Mouse (Mus musculus) spleen, adult 12 weeks (tissue): Measurements from ENCODE around the gene H2al1b.
"Not testable (repeated sequence)": the region's sequence is repeated elsewhere in the genome, so short reads cannot be mapped to it uniquely, and the experiment has no call there.

Experiments used
- DNase-seq: peaks from one replicate; pipeline ENCODE4 v3.0.0; 2022; ENCODE audit warnings: low spot score

Gene H2al1b

DNA sequence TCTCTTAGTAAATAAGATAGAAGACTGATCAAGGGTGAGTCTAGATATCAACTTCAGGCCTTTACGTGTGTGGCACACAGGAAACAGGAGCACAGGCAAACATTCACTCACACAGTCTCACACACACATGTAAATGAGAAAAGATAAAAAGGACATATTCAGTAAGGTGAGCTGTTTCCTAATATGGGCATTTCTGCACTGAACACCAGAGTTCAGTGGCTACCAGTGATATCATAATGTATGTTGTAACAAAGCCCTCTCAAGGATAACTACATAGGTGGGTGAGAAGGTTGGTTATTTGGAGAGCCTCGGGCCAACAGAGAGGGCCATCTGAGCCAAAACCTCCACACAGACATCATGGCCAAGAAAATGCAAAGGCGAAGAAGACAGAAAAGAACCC is at the start of gene H2al1b:
Gene H2al1b, plus strand, starts transcription at position 301 of the 400 bp plus-strand sequence.
- DNase-seq: not testable (repeated sequence)

DNA sequence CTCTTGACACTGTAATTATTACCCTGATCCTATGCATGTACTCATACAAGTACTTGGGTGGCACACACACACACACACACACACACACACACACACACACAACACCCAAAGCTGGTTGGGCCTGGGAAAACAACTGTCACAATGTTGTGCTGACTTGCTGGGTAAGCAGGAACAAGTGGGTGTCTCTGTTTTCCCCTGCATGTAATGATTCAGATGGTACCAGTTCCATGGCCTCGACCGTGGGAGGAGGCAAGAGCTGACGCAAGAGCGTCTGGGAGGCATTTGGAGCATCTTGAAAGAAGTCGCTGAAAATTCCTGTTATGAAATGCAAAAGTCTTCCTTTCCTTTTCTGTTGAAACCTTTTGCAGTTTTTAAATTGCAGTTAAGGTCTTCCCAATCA is 48.2 kb upstream of the H2al1b start:
- no peak for DNase-seq

- DNase-seq: no peak
Measured at GRCm38 (mm10) chrX:11254521-11255207, 47.6 kb upstream of the H2al1b start.

GRCm38 (mm10) chrX:11255564-11256360 is 46.5 kb upstream of the H2al1b start:
- no peak for DNase-seq

- no peak for DNase-seq
Measured at GRCm38 (mm10) chrX:11264918-11265317, 37.3 kb upstream of the H2al1b start.

DNA sequence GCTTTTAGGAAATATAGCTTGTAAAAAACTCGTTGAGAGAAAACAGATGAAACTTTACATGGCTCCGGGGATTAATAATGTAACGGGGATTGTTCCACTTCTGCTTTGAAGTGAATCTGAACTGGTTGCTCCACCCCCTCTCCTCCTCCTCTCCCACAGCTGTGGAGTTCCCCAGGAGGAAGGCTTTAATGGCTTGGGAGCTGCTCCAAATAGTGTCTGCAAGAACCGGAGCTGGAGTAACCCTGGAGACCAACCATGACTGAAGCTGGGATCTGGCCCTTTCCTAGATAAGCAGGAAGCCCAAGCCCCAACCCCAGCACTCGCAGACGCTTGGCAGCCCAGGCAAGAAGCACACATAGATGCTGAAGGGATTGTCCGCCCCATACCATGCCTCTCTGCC is 34.4 kb upstream of the H2al1b start:
- no peak for DNase-seq

GRCm38 (mm10) chrX:11269074-11269473 is 33.2 kb upstream of the H2al1b start:
- DNase-seq: no peak

DNA sequence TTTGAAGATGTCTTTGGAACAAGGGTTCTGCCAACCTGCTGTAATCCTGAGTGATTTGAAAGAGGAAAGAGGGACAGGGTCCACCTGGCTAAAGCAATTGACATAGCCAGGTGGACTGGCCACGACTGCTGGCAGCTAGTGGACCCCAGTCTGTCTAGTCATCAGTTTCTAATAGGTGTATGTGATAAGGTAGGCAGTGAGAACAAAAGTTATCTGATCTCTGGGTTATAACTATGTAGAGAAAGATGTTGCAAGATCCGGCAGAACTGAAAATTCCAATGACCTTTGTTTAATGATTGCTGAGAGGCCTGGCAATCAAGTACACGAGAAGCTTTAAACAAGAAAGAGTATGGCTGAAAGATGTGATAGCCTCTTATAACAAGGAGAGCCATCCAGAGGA is 29.0 kb upstream of the H2al1b start:
- no peak for DNase-seq

- no peak for DNase-seq
Measured at GRCm38 (mm10) chrX:11277083-11277482, 25.1 kb upstream of the H2al1b start.

DNA sequence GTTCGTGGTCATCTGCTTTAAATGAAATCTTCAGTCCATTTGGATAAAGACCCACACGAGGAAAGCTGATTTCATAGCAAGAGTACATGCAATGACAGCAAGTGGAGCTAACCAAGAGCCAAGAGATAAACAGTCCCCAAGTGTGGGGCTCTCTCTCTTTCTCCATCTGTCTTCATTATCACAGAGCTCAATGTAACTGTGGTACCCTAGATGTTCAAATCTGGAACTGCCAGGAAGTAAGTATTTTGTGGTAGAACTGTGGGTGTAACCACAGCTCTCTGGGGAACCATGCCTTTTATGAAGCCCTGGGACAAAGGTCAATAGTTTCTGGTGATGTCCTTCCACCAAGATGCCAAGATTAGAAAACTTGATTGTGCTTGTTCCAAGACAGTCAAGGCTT is 21.5 kb upstream of the H2al1b start:
- no peak for DNase-seq

DNA sequence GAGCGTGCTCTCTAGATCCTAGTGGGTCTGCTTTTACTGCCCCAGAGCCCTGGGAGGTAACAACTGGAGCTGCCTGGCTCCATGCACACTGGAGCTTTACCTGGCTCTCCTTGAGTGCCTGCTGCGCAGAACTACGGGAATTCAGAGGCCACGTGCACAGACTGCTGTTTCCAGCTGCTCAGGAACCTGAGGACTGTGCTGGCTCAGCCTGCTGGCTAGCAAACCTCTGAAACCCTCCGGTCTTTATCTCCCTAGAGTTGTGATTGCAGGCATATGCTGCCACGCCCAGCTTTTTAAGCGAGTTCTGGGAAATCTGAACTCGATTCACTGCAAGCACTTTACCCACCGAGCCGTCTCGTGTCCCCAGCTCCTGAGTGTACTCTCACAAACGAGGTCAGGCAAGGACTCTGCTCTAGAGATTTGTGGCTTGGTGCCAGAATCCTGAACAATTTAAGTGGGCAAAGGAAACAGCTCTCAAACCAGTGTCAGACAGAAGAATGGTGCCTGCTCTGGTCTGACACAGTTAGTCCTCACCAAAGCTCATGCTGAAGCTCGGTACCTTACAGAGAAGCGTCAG is 13.8 kb upstream of the H2al1b start:
- no peak for DNase-seq

- no peak for DNase-seq
Measured at GRCm38 (mm10) chrX:11289244-11289643, 13.0 kb upstream of the H2al1b start.

- DNase-seq: not testable (repeated sequence)
Measured at GRCm38 (mm10) chrX:11298957-11299356, 3.3 kb upstream of the H2al1b start, which contains the start of gene H2al1a. TSS of gene H2al1a (plus strand) at chrX:11299257.

DNA sequence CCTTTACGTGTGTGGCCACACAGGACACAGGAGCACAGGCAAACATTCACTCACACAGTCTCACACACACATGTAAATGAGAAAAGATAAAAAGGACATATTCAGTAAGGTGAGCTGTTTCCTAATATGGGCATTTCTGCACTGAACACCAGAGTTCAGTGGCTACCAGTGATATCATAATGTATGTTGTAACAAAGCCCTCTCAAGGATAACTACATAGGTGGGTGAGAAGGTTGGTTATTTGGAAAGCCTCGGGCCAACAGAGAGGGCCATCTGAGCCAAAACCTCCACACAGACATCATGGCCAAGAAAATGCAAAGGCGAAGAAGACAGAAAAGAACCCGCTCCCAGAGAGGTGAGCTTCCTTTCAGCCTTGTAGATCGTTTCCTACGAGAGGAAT is 3.1 kb downstream of the H2al1b start, which contains the start of gene H2al1c:
Gene H2al1c, plus strand, starts transcription at position 301 of the 400 bp plus-strand sequence.
- DNase-seq: not testable (repeated sequence)

- not testable (repeated sequence) for DNase-seq
Measured at GRCm38 (mm10) chrX:11308524-11308923, 6.3 kb downstream of the H2al1b start, which contains the start of gene H2al1d. TSS of gene H2al1d (plus strand) at chrX:11308824.

DNA sequence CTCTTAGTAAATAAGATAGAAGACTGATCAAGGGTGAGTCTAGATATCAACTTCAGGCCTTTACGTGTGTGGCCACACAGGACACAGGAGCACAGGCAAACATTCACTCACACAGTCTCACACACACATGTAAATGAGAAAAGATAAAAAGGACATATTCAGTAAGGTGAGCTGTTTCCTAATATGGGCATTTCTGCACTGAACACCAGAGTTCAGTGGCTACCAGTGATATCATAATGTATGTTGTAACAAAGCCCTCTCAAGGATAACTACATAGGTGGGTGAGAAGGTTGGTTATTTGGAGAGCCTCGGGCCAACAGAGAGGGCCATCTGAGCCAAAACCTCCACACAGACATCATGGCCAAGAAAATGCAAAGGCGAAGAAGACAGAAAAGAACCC is 9.4 kb downstream of the H2al1b start, which contains the start of gene H2al1e:
Gene H2al1e, plus strand, starts transcription at position 301 of the 400 bp plus-strand sequence.
- not testable (repeated sequence) for DNase-seq

DNA sequence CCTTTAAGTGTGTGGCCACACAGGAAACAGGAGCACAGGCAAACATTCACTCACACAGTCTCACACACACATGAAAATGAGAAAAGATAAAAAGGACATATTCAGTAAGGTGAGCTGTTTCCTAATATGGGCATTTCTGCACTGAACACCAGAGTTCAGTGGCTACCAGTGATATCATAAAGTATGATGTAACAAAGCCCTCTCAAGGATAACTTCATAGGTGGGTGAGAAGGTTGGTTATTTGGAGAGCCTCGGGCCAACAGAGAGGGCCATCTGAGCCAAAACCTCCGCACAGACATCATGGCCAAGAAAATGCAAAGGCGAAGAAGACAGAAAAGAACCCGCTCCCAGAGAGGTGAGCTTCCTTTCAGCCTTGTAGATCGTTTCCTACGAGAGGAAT is 12.6 kb downstream of the H2al1b start, which contains the start of gene H2al1f:
Gene H2al1f, plus strand, starts transcription at position 301 of the 400 bp plus-strand sequence.
- DNase-seq: not testable (repeated sequence)

GRCm38 (mm10) chrX:11317956-11318355 is 15.7 kb downstream of the H2al1b start, which contains the start of gene H2al1g:
TSS of gene H2al1g (plus strand) at chrX:11318256.
- DNase-seq: not testable (repeated sequence)

DNA sequence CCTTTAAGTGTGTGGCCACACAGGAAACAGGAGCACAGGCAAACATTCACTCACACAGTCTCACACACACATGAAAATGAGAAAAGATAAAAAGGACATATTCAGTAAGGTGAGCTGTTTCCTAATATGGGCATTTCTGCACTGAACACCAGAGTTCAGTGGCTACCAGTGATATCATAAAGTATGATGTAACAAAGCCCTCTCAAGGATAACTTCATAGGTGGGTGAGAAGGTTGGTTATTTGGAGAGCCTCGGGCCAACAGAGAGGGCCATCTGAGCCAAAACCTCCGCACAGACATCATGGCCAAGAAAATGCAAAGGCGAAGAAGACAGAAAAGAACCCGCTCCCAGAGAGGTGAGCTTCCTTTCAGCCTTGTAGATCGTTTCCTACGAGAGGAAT is 19.0 kb downstream of the H2al1b start, which contains the start of gene H2al1h:
Gene H2al1h, plus strand, starts transcription at position 301 of the 400 bp plus-strand sequence.
- DNase-seq: not testable (repeated sequence)

DNA sequence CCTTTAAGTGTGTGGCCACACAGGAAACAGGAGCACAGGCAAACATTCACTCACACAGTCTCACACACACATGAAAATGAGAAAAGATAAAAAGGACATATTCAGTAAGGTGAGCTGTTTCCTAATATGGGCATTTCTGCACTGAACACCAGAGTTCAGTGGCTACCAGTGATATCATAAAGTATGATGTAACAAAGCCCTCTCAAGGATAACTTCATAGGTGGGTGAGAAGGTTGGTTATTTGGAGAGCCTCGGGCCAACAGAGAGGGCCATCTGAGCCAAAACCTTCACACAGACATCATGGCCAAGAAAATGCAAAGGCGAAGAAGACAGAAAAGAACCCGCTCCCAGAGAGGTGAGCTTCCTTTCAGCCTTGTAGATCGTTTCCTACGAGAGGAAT is 22.1 kb downstream of the H2al1b start, which contains the start of gene H2al1i:
Gene H2al1i, plus strand, starts transcription at position 301 of the 400 bp plus-strand sequence.
- not testable (repeated sequence) for DNase-seq

DNA sequence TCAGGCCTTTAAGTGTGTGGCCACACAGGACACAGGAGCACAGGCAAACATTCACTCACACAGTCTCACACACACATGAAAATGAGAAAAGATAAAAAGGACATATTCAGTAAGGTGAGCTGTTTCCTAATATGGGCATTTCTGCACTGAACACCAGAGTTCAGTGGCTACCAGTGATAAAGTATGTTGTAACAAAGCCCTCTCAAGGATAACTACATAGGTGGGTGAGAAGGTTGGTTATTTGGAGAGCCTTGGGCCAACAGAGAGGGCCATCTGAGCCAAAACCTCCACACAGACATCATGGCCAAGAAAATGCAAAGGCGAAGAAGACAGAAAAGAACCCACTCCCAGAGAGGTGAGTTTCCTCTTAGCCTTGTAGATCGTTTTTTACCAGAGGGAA is 25.3 kb downstream of the H2al1b start, which contains the start of gene H2al1j:
Gene H2al1j, plus strand, starts transcription at position 301 of the 400 bp plus-strand sequence.
- not testable (repeated sequence) for DNase-seq

- no peak for DNase-seq
Measured at GRCm38 (mm10) chrX:11345762-11346161, 43.5 kb downstream of the H2al1b start.
